Mouse (Mus musculus): ENCODE measurements at regions not wholly inside any gene's neighbourhood (a gene's known extent, or its start where the extent isn't known, plus 50 kb on each side); places are given as distances from the start of the nearest gene placed in this dataset.

DNA sequence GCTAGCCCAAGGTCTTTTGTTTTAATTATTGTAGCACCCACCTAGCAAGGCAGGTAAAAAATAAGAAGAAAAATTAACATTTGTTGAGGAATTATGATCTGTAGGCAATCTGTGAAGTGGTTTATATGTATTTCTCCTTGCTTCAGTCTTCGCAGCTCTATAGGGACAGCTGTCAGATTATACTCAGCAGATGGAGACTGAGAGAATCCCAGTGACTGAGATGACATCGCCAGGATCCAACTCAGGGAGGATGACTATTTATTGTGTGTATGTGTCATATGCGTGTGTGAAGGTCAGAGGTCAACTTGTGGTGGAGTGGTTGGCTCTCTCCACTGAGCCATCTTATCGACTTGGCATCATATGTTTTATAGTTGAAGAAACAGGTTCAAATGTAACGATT lies 362.0 kb upstream of the Chd6 start:
- ATAC-seq (replicated peaks; ENCODE audit: low FRiP score, low TSS enrichment, poor library complexity, severe bottlenecking): no peak

DNA sequence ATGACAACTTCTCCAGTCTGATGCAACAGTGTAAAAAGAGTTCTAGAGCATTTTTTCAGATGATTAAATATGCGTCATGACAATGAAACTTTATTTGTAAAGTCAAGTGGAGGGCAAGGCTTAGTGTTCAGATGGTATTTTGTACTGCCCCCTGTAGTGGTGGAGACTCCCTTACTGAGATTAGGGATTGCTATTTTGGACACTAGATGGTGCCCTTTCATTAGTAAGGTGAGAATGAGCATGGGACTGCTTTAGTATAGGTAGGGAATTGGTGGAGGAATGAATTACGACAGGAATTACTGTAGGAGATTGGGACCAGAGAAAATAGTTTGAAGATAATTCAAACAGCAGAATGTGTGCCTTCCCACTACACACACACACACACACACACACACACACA lies 361.1 kb upstream of the Chd6 start:
- ATAC-seq (replicated peaks; ENCODE audit: low FRiP score, low TSS enrichment, poor library complexity, severe bottlenecking): no peak

GRCm38 (mm10) chr2:161467035-161467434 lies 358.2 kb upstream of the Chd6 start:
- ATAC-seq (replicated peaks; ENCODE audit: low FRiP score, low TSS enrichment, poor library complexity, severe bottlenecking): no peak

GRCm38 (mm10) chr2:161460600-161460999 lies 351.7 kb upstream of the Chd6 start:
- ATAC-seq (replicated peaks; ENCODE audit: low FRiP score, low TSS enrichment, poor library complexity, severe bottlenecking): no peak

GRCm38 (mm10) chr2:161454466-161454865 lies 345.6 kb upstream of the Chd6 start:
- no peak for ATAC-seq (replicated peaks; ENCODE audit: low FRiP score, low TSS enrichment, poor library complexity, severe bottlenecking)

DNA sequence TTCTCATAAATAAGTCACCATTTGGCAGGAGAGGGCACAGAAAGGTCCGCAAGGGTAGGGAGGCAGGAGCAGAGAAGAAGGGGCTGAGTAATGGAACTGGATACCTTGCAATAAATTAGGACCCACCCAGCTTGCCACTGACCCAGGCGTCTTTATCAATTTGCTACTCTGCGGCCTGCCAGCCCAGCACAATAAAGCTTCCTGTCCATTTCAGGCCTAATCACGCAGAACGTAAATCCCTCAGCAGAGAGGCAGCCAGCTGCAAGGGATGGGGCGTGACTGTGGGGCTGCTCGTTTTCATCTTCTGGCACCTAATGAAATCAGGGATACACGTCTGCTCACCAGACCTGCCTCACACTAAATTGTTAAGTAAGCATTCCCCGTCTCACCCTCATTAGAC lies 324.9 kb upstream of the Chd6 start:
- no peak for ATAC-seq (replicated peaks; ENCODE audit: low FRiP score, low TSS enrichment, poor library complexity, severe bottlenecking)

GRCm38 (mm10) chr2:161429294-161429693 lies 320.4 kb upstream of the Chd6 start:
- ATAC-seq (replicated peaks; ENCODE audit: low FRiP score, low TSS enrichment, poor library complexity, severe bottlenecking): no peak

- no peak for ATAC-seq (replicated peaks; ENCODE audit: low FRiP score, low TSS enrichment, poor library complexity, severe bottlenecking)
These were observed 316.7 kb upstream of the Chd6 start for GRCm38 (mm10) chr2:161425587-161425986.

- ATAC-seq (replicated peaks; ENCODE audit: low FRiP score, low TSS enrichment, poor library complexity, severe bottlenecking): no peak
These were observed 309.2 kb upstream of the Chd6 start for GRCm38 (mm10) chr2:161418062-161418461.

- ATAC-seq (replicated peaks; ENCODE audit: low FRiP score, low TSS enrichment, poor library complexity, severe bottlenecking): no peak
These were observed 307.5 kb upstream of the Chd6 start for GRCm38 (mm10) chr2:161416218-161416927.

- no peak for ATAC-seq (replicated peaks; ENCODE audit: low FRiP score, low TSS enrichment, poor library complexity, severe bottlenecking)
These were observed 299.4 kb upstream of the Chd6 start for GRCm38 (mm10) chr2:161408306-161408705.

- no peak for ATAC-seq (replicated peaks; ENCODE audit: low FRiP score, low TSS enrichment, poor library complexity, severe bottlenecking)
These were observed 297.0 kb upstream of the Chd6 start for GRCm38 (mm10) chr2:161405847-161406384.

GRCm38 (mm10) chr2:161398061-161398460 lies 289.2 kb upstream of the Chd6 start:
- no peak for ATAC-seq (replicated peaks; ENCODE audit: low FRiP score, low TSS enrichment, poor library complexity, severe bottlenecking)

DNA sequence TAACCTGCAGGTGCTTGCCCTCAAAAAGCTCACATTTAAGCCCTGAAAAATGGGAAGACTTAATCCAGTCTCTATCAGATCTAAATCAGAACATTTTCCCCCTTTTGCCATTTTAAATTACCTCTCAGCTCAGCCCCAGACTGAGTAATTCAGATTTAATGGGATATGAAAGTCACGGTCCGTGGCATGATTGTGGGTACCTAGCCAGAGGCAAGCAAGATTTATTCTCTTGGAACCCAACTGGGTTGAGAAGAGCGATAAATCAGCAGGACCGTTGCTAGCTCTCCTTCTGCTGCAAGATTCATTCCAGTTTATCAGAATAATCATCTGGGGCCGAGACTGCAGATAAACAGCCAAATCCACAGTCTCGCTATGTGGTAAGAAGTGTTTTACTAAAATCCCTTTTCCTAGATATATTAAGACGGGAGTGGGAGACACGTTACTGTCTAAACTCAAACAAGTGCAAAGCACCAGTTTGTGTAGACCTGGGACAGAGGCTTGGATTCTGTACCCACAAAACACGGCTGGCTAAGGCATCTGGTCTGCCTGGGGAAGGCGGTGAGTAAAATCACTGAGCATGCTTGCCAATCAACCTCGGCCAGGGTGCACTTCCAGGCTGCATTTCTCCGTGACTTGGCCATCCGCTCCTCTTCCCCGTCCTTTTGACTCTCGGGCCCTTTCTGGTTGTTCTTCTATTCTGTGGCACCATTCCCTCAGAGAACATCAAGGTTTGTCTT lies 282.2 kb upstream of the Chd6 start:
- no peak for ATAC-seq (replicated peaks; ENCODE audit: low FRiP score, low TSS enrichment, poor library complexity, severe bottlenecking)

DNA sequence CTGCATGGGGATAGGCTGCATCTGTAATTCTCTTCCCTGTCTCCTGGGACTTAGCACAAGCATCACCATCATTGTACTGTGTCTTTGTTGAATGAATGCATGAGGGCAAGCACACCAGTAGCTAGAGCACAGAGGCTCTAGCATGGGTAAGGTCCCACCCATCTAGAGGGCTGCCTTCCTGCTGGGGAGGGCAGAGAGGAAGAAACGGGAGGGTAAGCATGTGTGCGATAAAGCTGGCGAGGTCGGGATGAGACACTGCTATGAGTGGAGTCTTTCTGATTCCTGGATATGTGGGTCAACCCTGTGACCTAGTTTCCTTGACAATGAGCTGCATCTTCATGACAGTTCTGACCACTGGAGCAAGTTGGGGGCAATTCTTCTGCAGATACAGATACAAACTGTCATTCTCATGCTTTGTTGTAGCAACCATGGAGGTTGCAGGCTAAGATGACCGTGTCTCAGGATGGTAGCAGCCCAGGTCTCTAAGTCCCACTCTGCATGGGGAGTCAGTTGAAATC lies 280.5 kb upstream of the Chd6 start:
- ATAC-seq (replicated peaks; ENCODE audit: low FRiP score, low TSS enrichment, poor library complexity, severe bottlenecking): no peak

DNA sequence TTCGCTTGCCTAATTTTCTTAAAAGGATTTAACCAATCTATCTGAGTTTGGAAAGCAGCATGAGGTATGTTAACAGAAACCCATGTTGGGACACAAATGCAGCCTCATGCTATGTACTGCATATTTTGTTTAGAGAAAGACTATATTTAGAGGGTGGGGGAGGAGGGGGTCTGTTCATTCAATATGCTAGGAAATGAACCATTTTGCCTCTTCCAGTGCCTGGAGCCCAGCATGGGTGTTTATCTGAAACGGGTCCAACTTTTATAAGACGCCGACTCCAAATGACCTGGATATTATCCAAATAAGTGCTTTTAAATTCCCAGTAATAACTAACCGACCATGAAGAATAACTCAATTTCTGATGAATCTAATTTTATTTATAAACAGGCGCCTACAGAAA lies 278.2 kb upstream of the Chd6 start:
- no peak for ATAC-seq (replicated peaks; ENCODE audit: low FRiP score, low TSS enrichment, poor library complexity, severe bottlenecking)

DNA sequence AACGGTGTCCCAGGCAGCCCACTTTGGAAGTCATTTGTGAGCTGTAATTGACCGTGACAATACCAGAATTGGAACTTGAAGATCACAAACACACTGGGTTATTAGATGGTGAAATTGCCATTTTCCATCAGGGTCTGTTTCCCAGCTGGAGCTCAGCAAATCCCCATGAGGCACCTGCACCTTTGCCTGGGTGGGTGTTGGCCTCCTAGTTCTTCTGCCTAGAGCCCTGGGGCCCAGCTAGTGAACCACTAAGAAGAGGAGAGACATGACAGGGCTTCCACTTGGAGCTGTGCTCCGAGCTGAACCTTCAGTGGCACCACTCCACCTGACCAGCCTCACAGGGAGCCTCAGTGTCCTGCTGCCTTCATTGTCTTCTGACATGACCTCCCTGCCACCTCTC lies 273.5 kb upstream of the Chd6 start:
- ATAC-seq (replicated peaks; ENCODE audit: low FRiP score, low TSS enrichment, poor library complexity, severe bottlenecking): no peak

- no peak for ATAC-seq (replicated peaks; ENCODE audit: low FRiP score, low TSS enrichment, poor library complexity, severe bottlenecking)
These were observed 269.4 kb upstream of the Chd6 start for GRCm38 (mm10) chr2:161378313-161378712.

GRCm38 (mm10) chr2:161362325-161362724 lies 253.4 kb upstream of the Chd6 start:
- ATAC-seq (replicated peaks; ENCODE audit: low FRiP score, low TSS enrichment, poor library complexity, severe bottlenecking): no peak

GRCm38 (mm10) chr2:161349110-161349509 lies 240.2 kb upstream of the Chd6 start:
- ATAC-seq (replicated peaks; ENCODE audit: low FRiP score, low TSS enrichment, poor library complexity, severe bottlenecking): no peak

GRCm38 (mm10) chr2:161344018-161344417 lies 235.1 kb upstream of the Chd6 start:
- no peak for ATAC-seq (replicated peaks; ENCODE audit: low FRiP score, low TSS enrichment, poor library complexity, severe bottlenecking)

Data from megakaryocyte-erythroid progenitor cell, adult 5-6 weeks (primary cell).